Mouse (Mus musculus) limb, embryonic 13.5 days (tissue): ENCODE measurements around the gene Gm4353. TPM values are rescaled to one million over a fixed set of nuclear protein-coding genes. Genes with fewer than 3 reads are reported as not detected.

Experiments used
- ATAC-seq: fragments of 200-750 bp; cut with Nextera tagmentation; 2 replicates; pipeline ENCODE4 v1.8.0; 2017; ENCODE audit warnings: low read depth, moderate number of reproducible peaks, moderate TSS enrichment; ENCODE audit not compliant: low FRiP score
- H3K27ac ChIP-seq: fragments of 300-500 bp; sonication (generic); 2 replicates; pipeline ENCODE4 v1.5.1; 2015; ENCODE audit warnings: inconsistent platforms, mild to moderate bottlenecking, moderate library complexity
- H3K27me3 ChIP-seq: fragments of 300-500 bp; sonication (generic); 2 replicates; pipeline ENCODE4 v1.6.1; 2015; ENCODE audit warnings: mild to moderate bottlenecking, inconsistent platforms
- H3K36me3 ChIP-seq: fragments of 300-500 bp; sonication (generic); 2 replicates; pipeline ENCODE4 v1.6.1; 2015; ENCODE audit warnings: inconsistent platforms, mild to moderate bottlenecking, moderate library complexity
- H3K4me1 ChIP-seq: fragments of 300-500 bp; sonication (generic); 2 replicates; pipeline ENCODE4 v1.6.1; 2015; ENCODE audit warnings: inconsistent platforms
- H3K4me2 ChIP-seq: fragments of 300-500 bp; sonication (generic); replicated peaks from 2 replicates; pipeline ENCODE4 v1.6.1; 2015; ENCODE audit warnings: inconsistent platforms, mild to moderate bottlenecking, moderate library complexity
- H3K4me3 ChIP-seq: fragments of 300-500 bp; sonication (generic); 2 replicates; pipeline ENCODE4 v1.5.1; 2015; ENCODE audit warnings: moderate library complexity, mild to moderate bottlenecking, inconsistent platforms
- H3K9ac ChIP-seq: fragments of 300-500 bp; sonication (generic); 2 replicates; pipeline ENCODE4 v1.6.1; 2015; ENCODE audit warnings: mild to moderate bottlenecking, inconsistent platforms
- H3K9me3 ChIP-seq: fragments of 300-500 bp; sonication (generic); 2 replicates; pipeline ENCODE4 v1.6.1; 2016; ENCODE audit warnings: inconsistent platforms
- WGBS: fragments of 180-500 bp; shearing (Covaris S2); methylation state at CpG from one replicate; pipeline ENCODE4 v1.1.7; 2015; 5-methylcytosine and 5-hydroxymethylcytosine counted together
- polyA plus RNA-seq: library from polyadenylated mRNA; unstranded; fragments of >200 nt; fragmentation: Nextera tagmentation; extraction: Ambion mirVana; gene quantifications from 2 replicates; pipeline ENCODE4 v1.2.1, GENCODE M21; 2015

Gene Gm4353
- polyA plus RNA-seq, 1 experiment from 2014 or later, result 1.7 TPM

- Histone ChIP-seq H3K4me3 (no peak overlapping the region), H3K9ac (no peak overlapping the region), H3K9me3 (0 out of 2 replicates have a peak, but pooled peaks cover 4% of the 10 kb centered on the region), H3K4me2 (no peak overlapping the region), H3K27ac (no peak overlapping the region), H3K27me3 (no peaks in the 10 kb centered on the region), H3K36me3 (no peaks in the 10 kb centered on the region), H3K4me1 (0 out of 2 replicates have a peak, but pooled peaks cover 14% of the 10 kb centered on the region)
- WGBS, result 96% methylated on average over 1 of the region's 1 CpGs
- no peak for ATAC-seq
These were observed 34.9 kb upstream of the Gm4353 start for GRCm38 (mm10) chr7:116119306-116119857.

GRCm38 (mm10) chr7:116115991-116116390 is 31.6 kb upstream of the Gm4353 start:
- H3K36me3 ChIP-seq, result no peaks in the 10 kb centered on the region
- H3K9me3 ChIP-seq, result 0 out of 2 replicates have a peak, but pooled peaks cover 4% of the 10 kb centered on the region
- H3K4me1 ChIP-seq, result 0 out of 2 replicates have a peak, but pooled peaks cover 4% of the 10 kb centered on the region
- H3K4me3 ChIP-seq, result no peak overlapping the region
- WGBS, result 79% methylated on average over 2 of the region's 2 CpGs
- H3K27me3 ChIP-seq, result no peaks in the 10 kb centered on the region
- no peak for ATAC-seq
- no peak overlapping the region for H3K9ac ChIP-seq
- H3K27ac ChIP-seq, result no peak overlapping the region
- no peak overlapping the region for H3K4me2 ChIP-seq

- H3K4me3 ChIP-seq, result no peak overlapping the region
- 32% methylated on average over 12 of the region's 12 CpGs for WGBS
- no peak for ATAC-seq
- no peaks in the 10 kb centered on the region for H3K27me3 ChIP-seq
- H3K36me3 ChIP-seq, result no peaks in the 10 kb centered on the region
- 0 out of 2 replicates have a peak, but pooled peaks cover 4% of the 10 kb centered on the region for H3K4me1 ChIP-seq
- H3K27ac ChIP-seq, result no peak overlapping the region
- no peak overlapping the region for H3K9ac ChIP-seq
- H3K9me3 ChIP-seq, result 0 out of 2 replicates have a peak, but pooled peaks cover 4% of the 10 kb centered on the region
- no peak overlapping the region for H3K4me2 ChIP-seq
These were observed 30.9 kb upstream of the Gm4353 start for GRCm38 (mm10) chr7:116115216-116115930.

- 89% methylated on average over 6 of the region's 6 CpGs for whole genome bisulfite sequencing
- peaks cover 18% of the 10 kb centered on the region for H3K36me3 ChIP-seq
These were observed 27.1 kb upstream of the Gm4353 start for GRCm38 (mm10) chr7:116111546-116111945.

GRCm38 (mm10) chr7:116110661-116111060 is 26.2 kb upstream of the Gm4353 start:
- Histone ChIP-seq H3K4me3 (no peak overlapping the region), H3K4me1 (0 out of 2 replicates have a peak, but pooled peaks cover 3% of the 10 kb centered on the region), H3K9ac (no peak overlapping the region), H3K9me3 (no peaks in the 10 kb centered on the region), H3K27me3 (no peaks in the 10 kb centered on the region), H3K4me2 (no peak overlapping the region), H3K36me3 (peaks cover 26% of the 10 kb centered on the region), H3K27ac (no peak overlapping the region)
- ATAC-seq, result no peak
- 69% methylated on average over 3 of the region's 3 CpGs for WGBS

More at GRCm38 (mm10) chr7:116111546-116111945, 27.1 kb upstream of the Gm4353 start:
- Histone ChIP-seq H3K4me1 (0 out of 2 replicates have a peak, but pooled peaks cover 4% of the 10 kb centered on the region), H3K27me3 (no peaks in the 10 kb centered on the region), H3K4me2 (no peak overlapping the region), H3K9me3 (no peaks in the 10 kb centered on the region), H3K9ac (no peak overlapping the region), H3K4me3 (no peak overlapping the region), H3K27ac (no peak overlapping the region)
- no peak for ATAC-seq

- 95% methylated on average over 9 of the region's 9 CpGs for WGBS
- Histone ChIP-seq H3K27me3 (no peaks in the 10 kb centered on the region), H3K36me3 (peaks cover 77% of the 10 kb centered on the region)
These were observed 18.7 kb upstream of the Gm4353 start for GRCm38 (mm10) chr7:116103091-116103490.

GRCm38 (mm10) chr7:116099952-116100528 is 15.6 kb upstream of the Gm4353 start:
- peaks cover 48% of the 10 kb centered on the region for H3K36me3 ChIP-seq
- H3K9me3 ChIP-seq, result no peaks in the 10 kb centered on the region
- WGBS, result 93% methylated on average over 7 of the region's 7 CpGs
- H3K9ac ChIP-seq, result no peak overlapping the region
- no peak overlapping the region for H3K4me3 ChIP-seq
- ATAC-seq, result no peak
- H3K27me3 ChIP-seq, result no peaks in the 10 kb centered on the region
- H3K4me1 ChIP-seq, result peaks cover 9% of the 10 kb centered on the region
- no peak overlapping the region for H3K4me2 ChIP-seq
- H3K27ac ChIP-seq, result no peak overlapping the region

More at GRCm38 (mm10) chr7:116103091-116103490, 18.7 kb upstream of the Gm4353 start:
- ATAC-seq, result no peak
- H3K9ac ChIP-seq, result no peak overlapping the region
- no peak overlapping the region for H3K4me3 ChIP-seq
- no peaks in the 10 kb centered on the region for H3K9me3 ChIP-seq
- no peaks in the 10 kb centered on the region for H3K4me1 ChIP-seq
- H3K4me2 ChIP-seq, result no peak overlapping the region
- H3K27ac ChIP-seq, result no peak overlapping the region

- H3K4me3 ChIP-seq, result peak overlapping the region; percentile 71
- H3K9me3 ChIP-seq, result no peaks in the 10 kb centered on the region
- H3K9ac ChIP-seq, result peak overlapping the region; percentile 88
- peaks cover 19% of the 10 kb centered on the region for H3K4me1 ChIP-seq
- peak overlapping the region; percentile 92 for H3K27ac ChIP-seq
- H3K36me3 ChIP-seq, result no peaks in the 10 kb centered on the region; the same call in 1 of the 2 replicates
- peak; percentile 89 for ATAC-seq
- under 1% methylated on average over 19 of the region's 19 CpGs for WGBS
- H3K4me2 ChIP-seq, result peak overlapping the region; percentile 86
- no peaks in the 10 kb centered on the region for H3K27me3 ChIP-seq
These were observed 9.0 kb upstream of the Gm4353 start for GRCm38 (mm10) chr7:116093466-116093850.

- peak overlapping the region; percentile 88 for H3K9ac ChIP-seq
- no peaks in the 10 kb centered on the region for H3K9me3 ChIP-seq
- H3K4me3 ChIP-seq, result peak overlapping the region; percentile 71
- WGBS, result under 1% methylated on average over 38 of the region's 38 CpGs
- H3K36me3 ChIP-seq, result no peaks in the 10 kb centered on the region; the same call in 1 of the 2 replicates
- peaks cover 19% of the 10 kb centered on the region for H3K4me1 ChIP-seq
- H3K4me2 ChIP-seq, result peak overlapping the region; percentile 86
- peak; percentile 100 for ATAC-seq
- H3K27ac ChIP-seq, result peak overlapping the region; percentile 92
- no peaks in the 10 kb centered on the region for H3K27me3 ChIP-seq
These were observed 8.5 kb upstream of the Gm4353 start for GRCm38 (mm10) chr7:116092710-116093465.

- Histone ChIP-seq H3K27me3 (no peaks in the 10 kb centered on the region), H3K4me1 (no peaks in the 10 kb centered on the region), H3K27ac (no peak overlapping the region), H3K36me3 (no peaks in the 10 kb centered on the region), H3K4me2 (no peak overlapping the region), H3K9me3 (no peaks in the 10 kb centered on the region), H3K9ac (no peak overlapping the region), H3K4me3 (no peak overlapping the region)
- ATAC-seq, result no peak
- 62% methylated on average over 1 of the region's 1 CpGs for WGBS
These were observed 23.7 kb downstream of the Gm4353 start for GRCm38 (mm10) chr7:116060739-116061138.

- ATAC-seq, result no peak
- H3K4me2 ChIP-seq, result peak overlapping the region; percentile 99
- no peaks in the 10 kb centered on the region for H3K36me3 ChIP-seq
- peaks cover 41% of the 10 kb centered on the region for H3K27me3 ChIP-seq
- H3K9ac ChIP-seq, result peak overlapping the region; percentile 5; the same call in 1 of the 2 replicates
- WGBS, result 23% methylated on average over 15 of the region's 15 CpGs
- H3K9me3 ChIP-seq, result no peaks in the 10 kb centered on the region
- H3K4me1 ChIP-seq, result peaks cover 28% of the 10 kb centered on the region
- peak overlapping the region; percentile 65 for H3K4me3 ChIP-seq
- no peak overlapping the region; the same call in 1 of the 2 replicates for H3K27ac ChIP-seq
These were observed 43.9 kb downstream of the Gm4353 start for GRCm38 (mm10) chr7:116040470-116041019.
